Mouse (Mus musculus) neural tube, embryonic 12.5 days (tissue): ENCODE data around the gene Spaca9. TPM values are rescaled to one million over a fixed set of nuclear protein-coding genes. Genes with fewer than 3 reads are reported as not detected.

ENCODE experiments used
- ATAC-seq: fragments of 200-750 bp; cut with Nextera tagmentation; 2 replicates; pipeline ENCODE4 v1.8.0; 2017; ENCODE audit warnings: low read depth, mild to moderate bottlenecking, moderate TSS enrichment, moderate library complexity; ENCODE audit not compliant: low FRiP score
- H3K27ac ChIP-seq: fragments of 300-500 bp; sonication (generic); 2 replicates; pipeline ENCODE4 v1.5.1; 2016
- H3K27me3 ChIP-seq: fragments of 300-500 bp; sonication (generic); replicated peaks from 2 replicates; pipeline ENCODE4 v1.6.1; 2016; ENCODE audit warnings: mild to moderate bottlenecking
- H3K36me3 ChIP-seq: fragments of 300-500 bp; sonication (generic); 2 replicates; pipeline ENCODE4 v1.6.1; 2016; ENCODE audit warnings: mild to moderate bottlenecking
- H3K4me1 ChIP-seq: fragments of 300-500 bp; sonication (generic); 2 replicates; pipeline ENCODE4 v1.6.1; 2016
- H3K4me2 ChIP-seq: fragments of 300-500 bp; sonication (generic); replicated peaks from 2 replicates; pipeline ENCODE4 v1.6.1; 2016; ENCODE audit warnings: mild to moderate bottlenecking
- H3K4me3 ChIP-seq: fragments of 300-500 bp; sonication (generic); 2 replicates; pipeline ENCODE4 v1.5.1; 2016
- H3K9ac ChIP-seq: fragments of 300-500 bp; sonication (generic); 2 replicates; pipeline ENCODE4 v1.6.1; 2016; ENCODE audit warnings: mild to moderate bottlenecking
- H3K9me3 ChIP-seq: fragments of 300-500 bp; sonication (generic); 2 replicates; pipeline ENCODE4 v1.6.1; 2016; ENCODE audit warnings: mild to moderate bottlenecking
- WGBS: fragments of 180-500 bp; shearing (Covaris S2); methylation state at CpG from one replicate; pipeline ENCODE4 v1.1.7; 2016; 5-methylcytosine and 5-hydroxymethylcytosine counted together
- polyA plus RNA-seq: library from polyadenylated mRNA; unstranded; fragments of >200 nt; fragmentation: Nextera tagmentation; extraction: Ambion mirVana; gene quantifications from 2 replicates; pipeline ENCODE4 v1.2.1, GENCODE M21; 2016

The Spaca9 gene
- polyA plus RNA-seq, 1 experiment from 2014 or later, result 1.2 TPM

- no peaks in the 10 kb centered on the region for H3K36me3 ChIP-seq
- peaks cover 5% of the 10 kb centered on the region; the same call in 1 of the 2 replicates for H3K4me1 ChIP-seq
- no peak for ATAC-seq
- H3K27me3 ChIP-seq, result peaks cover 2% of the 10 kb centered on the region; the same call in 1 of the 2 replicates
- WGBS, result 55% methylated on average over 8 of the region's 8 CpGs
- H3K4me3 ChIP-seq, result no peak overlapping the region
- H3K9ac ChIP-seq, result no peak overlapping the region
- no peaks in the 10 kb centered on the region for H3K9me3 ChIP-seq
- H3K27ac ChIP-seq, result no peak overlapping the region
- H3K4me2 ChIP-seq, result no peak overlapping the region
These were observed 6.6 kb upstream of the Spaca9 start for GRCm38 (mm10) chr2:28706106-28706636.

GRCm38 (mm10) chr2:28701646-28702262 is 2.2 kb upstream of the Spaca9 start:
- no peaks in the 10 kb centered on the region for H3K36me3 ChIP-seq
- no peak overlapping the region for H3K4me3 ChIP-seq
- 76% methylated on average over 8 of the region's 8 CpGs for WGBS
- no peak overlapping the region; the same call in 1 of the 2 replicates for H3K4me2 ChIP-seq
- no peak overlapping the region for H3K9ac ChIP-seq
- peaks cover 2% of the 10 kb centered on the region; the same call in 1 of the 2 replicates for H3K27me3 ChIP-seq
- no peak overlapping the region for H3K27ac ChIP-seq
- peaks cover 14% of the 10 kb centered on the region; the same call in 1 of the 2 replicates for H3K4me1 ChIP-seq
- no peak for ATAC-seq
- H3K9me3 ChIP-seq, result no peaks in the 10 kb centered on the region

- H3K4me1 ChIP-seq, result peaks cover 14% of the 10 kb centered on the region; the same call in 1 of the 2 replicates
- no peak overlapping the region for H3K27ac ChIP-seq
- ATAC-seq, result no peak
- 82% methylated on average over 5 of the region's 5 CpGs for WGBS
- H3K9me3 ChIP-seq, result no peaks in the 10 kb centered on the region
- peak overlapping the region; percentile 91; the same call in 1 of the 2 replicates for H3K4me2 ChIP-seq
- no peaks in the 10 kb centered on the region; the same call in 1 of the 2 replicates for H3K27me3 ChIP-seq
- H3K36me3 ChIP-seq, result no peaks in the 10 kb centered on the region
- H3K9ac ChIP-seq, result no peak overlapping the region
- no peak overlapping the region for H3K4me3 ChIP-seq
These were observed 961 bp downstream of the Spaca9 start for GRCm38 (mm10) chr2:28698566-28698965.

- Histone ChIP-seq H3K27ac (no peak overlapping the region), H3K27me3 (no peaks in the 10 kb centered on the region), H3K36me3 (peaks cover 4% of the 10 kb centered on the region), H3K4me1 (no peaks in the 10 kb centered on the region), H3K9me3 (no peaks in the 10 kb centered on the region), H3K4me3 (no peak overlapping the region), H3K4me2 (no peak overlapping the region), H3K9ac (no peak overlapping the region)
- whole genome bisulfite sequencing, result 72% methylated on average over 9 of the region's 9 CpGs
- no peak for ATAC-seq
These were observed 6.8 kb downstream of the Spaca9 start for GRCm38 (mm10) chr2:28692692-28693091.

- peaks cover 40% of the 10 kb centered on the region for H3K36me3 ChIP-seq
- no peak overlapping the region for H3K27ac ChIP-seq
- no peak overlapping the region for H3K4me2 ChIP-seq
- WGBS, result 43% methylated on average over 3 of the region's 3 CpGs
- ATAC-seq, result no peak
- no peaks in the 10 kb centered on the region for H3K27me3 ChIP-seq
- no peak overlapping the region for H3K4me3 ChIP-seq
- no peaks in the 10 kb centered on the region for H3K9me3 ChIP-seq
- H3K4me1 ChIP-seq, result no peaks in the 10 kb centered on the region
- no peak overlapping the region for H3K9ac ChIP-seq
These were observed 11.1 kb downstream of the Spaca9 start for GRCm38 (mm10) chr2:28688431-28688830.

- H3K27ac ChIP-seq, result no peak overlapping the region
- peaks cover 64% of the 10 kb centered on the region for H3K36me3 ChIP-seq
- H3K4me3 ChIP-seq, result no peak overlapping the region
- WGBS, result 91% methylated on average over 7 of the region's 7 CpGs
- H3K27me3 ChIP-seq, result no peaks in the 10 kb centered on the region
- no peak for ATAC-seq
- H3K4me2 ChIP-seq, result no peak overlapping the region
- no peak overlapping the region for H3K9ac ChIP-seq
- H3K9me3 ChIP-seq, result no peaks in the 10 kb centered on the region
- no peaks in the 10 kb centered on the region for H3K4me1 ChIP-seq
These were observed 13.6 kb downstream of the Spaca9 start for GRCm38 (mm10) chr2:28685895-28686294.

- Histone ChIP-seq H3K4me3 (no peak overlapping the region), H3K9ac (no peak overlapping the region), H3K27me3 (no peaks in the 10 kb centered on the region), H3K36me3 (peaks cover 86% of the 10 kb centered on the region), H3K4me2 (no peak overlapping the region), H3K9me3 (no peaks in the 10 kb centered on the region), H3K4me1 (no peaks in the 10 kb centered on the region), H3K27ac (no peak overlapping the region)
- WGBS, result 94% methylated on average over 4 of the region's 4 CpGs
- no peak for ATAC-seq
These were observed 17.8 kb downstream of the Spaca9 start for GRCm38 (mm10) chr2:28681718-28682117.

- H3K27me3 ChIP-seq, result no peaks in the 10 kb centered on the region
- H3K9me3 ChIP-seq, result no peaks in the 10 kb centered on the region
- no peak overlapping the region for H3K27ac ChIP-seq
- WGBS, result 35% methylated on average over 4 of the region's 4 CpGs
- no peak overlapping the region for H3K9ac ChIP-seq
- H3K4me1 ChIP-seq, result no peaks in the 10 kb centered on the region
- no peak for ATAC-seq
- no peak overlapping the region for H3K4me2 ChIP-seq
- no peak overlapping the region for H3K4me3 ChIP-seq
- peaks cover 87% of the 10 kb centered on the region for H3K36me3 ChIP-seq
These were observed 18.8 kb downstream of the Spaca9 start for GRCm38 (mm10) chr2:28680710-28681109.

GRCm38 (mm10) chr2:28676005-28676404 is 23.5 kb downstream of the Spaca9 start:
- Histone ChIP-seq H3K9ac (no peak overlapping the region), H3K4me1 (no peaks in the 10 kb centered on the region), H3K36me3 (peaks cover 89% of the 10 kb centered on the region), H3K4me2 (no peak overlapping the region), H3K27ac (no peak overlapping the region), H3K27me3 (no peaks in the 10 kb centered on the region), H3K4me3 (no peak overlapping the region), H3K9me3 (no peaks in the 10 kb centered on the region)
- ATAC-seq, result no peak
- 92% methylated on average over 8 of the region's 8 CpGs for WGBS

GRCm38 (mm10) chr2:28671438-28671837 is 28.1 kb downstream of the Spaca9 start:
- H3K9ac ChIP-seq, result no peak overlapping the region
- 84% methylated on average over 2 of the region's 2 CpGs for WGBS
- H3K4me2 ChIP-seq, result no peak overlapping the region
- no peak overlapping the region for H3K4me3 ChIP-seq
- H3K27me3 ChIP-seq, result no peaks in the 10 kb centered on the region
- H3K36me3 ChIP-seq, result peaks cover 91% of the 10 kb centered on the region
- no peaks in the 10 kb centered on the region for H3K9me3 ChIP-seq
- no peak for ATAC-seq
- H3K27ac ChIP-seq, result no peak overlapping the region
- H3K4me1 ChIP-seq, result no peaks in the 10 kb centered on the region

- no peak for ATAC-seq
- Histone ChIP-seq H3K27ac (no peak overlapping the region), H3K9ac (no peak overlapping the region), H3K36me3 (peaks cover 89% of the 10 kb centered on the region), H3K27me3 (no peaks in the 10 kb centered on the region), H3K4me2 (no peak overlapping the region), H3K4me3 (no peak overlapping the region), H3K9me3 (no peaks in the 10 kb centered on the region), H3K4me1 (no peaks in the 10 kb centered on the region)
- WGBS, result 56% methylated on average over 3 of the region's 3 CpGs
These were observed 33.7 kb downstream of the Spaca9 start for GRCm38 (mm10) chr2:28665818-28666217.

GRCm38 (mm10) chr2:28662891-28663290 is 36.6 kb downstream of the Spaca9 start:
- H3K9ac ChIP-seq, result no peak overlapping the region
- H3K36me3 ChIP-seq, result peaks cover 91% of the 10 kb centered on the region
- 92% methylated on average over 3 of the region's 3 CpGs for WGBS
- no peaks in the 10 kb centered on the region for H3K9me3 ChIP-seq
- ATAC-seq, result no peak
- H3K4me3 ChIP-seq, result no peak overlapping the region
- H3K27me3 ChIP-seq, result no peaks in the 10 kb centered on the region
- H3K27ac ChIP-seq, result no peak overlapping the region
- no peaks in the 10 kb centered on the region for H3K4me1 ChIP-seq
- no peak overlapping the region for H3K4me2 ChIP-seq

GRCm38 (mm10) chr2:28656216-28656615 is 43.3 kb downstream of the Spaca9 start:
- H3K4me3 ChIP-seq, result no peak overlapping the region
- H3K27ac ChIP-seq, result no peak overlapping the region
- H3K9me3 ChIP-seq, result no peaks in the 10 kb centered on the region
- no peak for ATAC-seq
- 77% methylated on average over 8 of the region's 8 CpGs for WGBS
- H3K36me3 ChIP-seq, result peaks cover 54% of the 10 kb centered on the region
- no peaks in the 10 kb centered on the region for H3K27me3 ChIP-seq
- no peak overlapping the region for H3K4me2 ChIP-seq
- H3K4me1 ChIP-seq, result no peaks in the 10 kb centered on the region
- H3K9ac ChIP-seq, result no peak overlapping the region
